Mouse (Mus musculus) C2C12 (cell line): ENCODE measurements at regions not wholly inside any gene's neighbourhood (a gene's known extent, or its start where the extent isn't known, plus 50 kb on each side); places are given as distances from the start of the nearest gene placed in this dataset.

ENCODE experiments used
- CEBPB ChIP-seq: IDR thresholded peaks from one replicate; pipeline ENCODE4 v1.6.1; 2011; ENCODE audit warnings: low read depth, mild to moderate bottlenecking, control low read depth, moderate library complexity
- CTCF ChIP-seq: IDR thresholded peaks from one replicate; pipeline ENCODE4 v1.5.1; 2011; ENCODE audit not compliant: control insufficient read depth, insufficient read depth, insufficient read length
- FOSL1 ChIP-seq: IDR thresholded peaks from one replicate; pipeline ENCODE4 v1.8.0; 2011; ENCODE audit warnings: mild to moderate bottlenecking, low read length; ENCODE audit not compliant: poor library complexity, insufficient read depth, severe bottlenecking
- MAX ChIP-seq: IDR thresholded peaks from one replicate; pipeline ENCODE4 v1.6.1; 2011; ENCODE audit warnings: mild to moderate bottlenecking, control low read depth
- MYOG ChIP-seq: IDR thresholded peaks from one replicate; pipeline ENCODE4 v1.6.1; 2011; ENCODE audit not compliant: control insufficient read depth, insufficient read length; ENCODE audit errors: extremely low read depth

- no peak for TF ChIP-seq MAX
- no peak for TF ChIP-seq CTCF
- no peak for TF ChIP-seq CEBPB
- TF ChIP-seq MYOG = no peak
- TF ChIP-seq FOSL1 = no peak
Observed at GRCm38 (mm10) chr16:93197300-93197699, 371.4 kb upstream of the Runx1 start.
